Mouse (Mus musculus): ENCODE results near the gene Tceal8.
"Not testable (repeated sequence)": the region's sequence is repeated elsewhere in the genome, so short reads cannot be mapped to it uniquely, and the experiment has no call there.

The Tceal8 gene

DNA sequence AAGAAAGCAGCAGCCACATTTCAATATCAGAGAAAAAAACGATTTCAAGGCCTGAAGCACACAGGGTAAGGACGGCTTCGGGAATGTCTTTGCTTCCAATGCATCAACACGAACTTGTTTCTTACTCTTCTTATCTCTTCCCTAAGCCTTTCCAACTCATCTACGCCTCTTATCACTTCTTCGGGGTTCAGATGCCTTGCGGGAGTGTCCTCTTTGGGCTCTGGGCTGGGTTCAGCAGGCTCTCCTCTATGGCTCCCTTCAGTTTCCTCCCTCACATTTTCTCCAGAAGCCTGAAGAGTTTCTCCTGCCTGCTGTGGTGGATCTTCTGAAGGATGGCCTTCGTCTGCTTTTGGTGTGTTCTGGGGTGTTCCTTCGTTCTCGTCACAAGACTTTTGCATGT is 1.5 kb downstream of the Tceal8 start:
- Histone ChIP-seq H3K36me3 (ENCODE audit: control insufficient read depth, insufficient read depth, low read length, poor library complexity, severe bottlenecking) (no peaks in the 10 kb centered on the region), H3K27me3 (ENCODE audit: control insufficient read depth, insufficient read depth, low read length, poor library complexity, severe bottlenecking) (no peaks in the 10 kb centered on the region)
- DNase-seq (ENCODE audit: low read depth, low spot score): no peak

DNA sequence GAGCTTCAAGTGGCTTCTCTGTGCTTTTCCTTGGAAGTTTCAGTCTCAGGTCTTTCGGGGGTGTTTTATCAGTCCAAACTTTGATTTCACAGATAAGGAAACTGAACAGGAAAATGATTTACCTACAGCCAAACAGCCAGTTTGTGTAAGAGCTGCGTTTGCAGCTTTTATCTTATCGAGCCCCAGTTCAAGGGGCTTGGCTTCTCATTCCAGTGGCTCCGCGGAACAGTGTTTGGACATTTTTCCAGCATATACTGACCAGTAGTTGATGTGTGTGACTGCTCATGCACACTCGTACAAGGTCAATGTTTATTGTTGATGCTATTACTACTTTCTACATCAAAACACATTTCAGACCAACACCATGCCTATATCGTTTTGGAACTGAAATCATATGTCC is 27.9 kb downstream of the Tceal8 start:
- H3K27me3 ChIP-seq (ENCODE audit: control insufficient read depth, insufficient read depth, low read length, poor library complexity, severe bottlenecking): no peaks in the 10 kb centered on the region
- no peaks in the 10 kb centered on the region for H3K36me3 ChIP-seq (ENCODE audit: control insufficient read depth, insufficient read depth, low read length, poor library complexity, severe bottlenecking)
- no peak for DNase-seq (ENCODE audit: low read depth, low spot score)

DNA sequence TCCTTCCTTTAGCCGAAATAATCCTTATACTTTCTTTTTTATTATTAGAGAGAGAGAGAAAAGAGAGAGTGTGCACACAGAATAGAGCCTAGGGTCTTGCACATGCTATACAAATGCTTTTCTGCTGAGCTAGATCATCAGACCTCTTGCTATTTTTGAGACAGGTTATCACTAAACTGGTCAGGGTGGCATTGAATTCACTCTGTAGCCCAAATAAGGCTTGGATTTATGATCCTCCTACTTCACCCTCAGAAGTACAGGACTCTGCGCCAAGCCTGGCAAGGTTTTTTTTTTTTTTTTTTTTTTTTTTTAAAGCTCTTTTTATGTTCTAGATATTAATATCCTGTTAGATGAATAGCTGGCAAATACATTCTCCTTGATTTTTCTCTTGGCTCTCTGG is 28.4 kb downstream of the Tceal8 start:
- DNase-seq (ENCODE audit: low read depth, low spot score): no peak
- no peaks in the 10 kb centered on the region for H3K27me3 ChIP-seq (ENCODE audit: control insufficient read depth, insufficient read depth, low read length, poor library complexity, severe bottlenecking)

GRCm38 (mm10) chrX:136141385-136141784 is 30.8 kb downstream of the Tceal8 start:
- H3K36me3 ChIP-seq (ENCODE audit: control insufficient read depth, insufficient read depth, low read length, poor library complexity, severe bottlenecking): no peaks in the 10 kb centered on the region
- H3K27me3 ChIP-seq (ENCODE audit: control insufficient read depth, insufficient read depth, low read length, poor library complexity, severe bottlenecking): no peaks in the 10 kb centered on the region
- DNase-seq (ENCODE audit: low read depth, low spot score): no peak

More for the DNA sequence above, 28.4 kb downstream of the Tceal8 start:
- no peaks in the 10 kb centered on the region for H3K36me3 ChIP-seq (ENCODE audit: control insufficient read depth, insufficient read depth, low read length, poor library complexity, severe bottlenecking)

GRCm38 (mm10) chrX:136139640-136140004 is 32.5 kb downstream of the Tceal8 start:
- not testable (repeated sequence) for H3K27me3 ChIP-seq (ENCODE audit: control insufficient read depth, insufficient read depth, low read length, poor library complexity, severe bottlenecking)

DNA sequence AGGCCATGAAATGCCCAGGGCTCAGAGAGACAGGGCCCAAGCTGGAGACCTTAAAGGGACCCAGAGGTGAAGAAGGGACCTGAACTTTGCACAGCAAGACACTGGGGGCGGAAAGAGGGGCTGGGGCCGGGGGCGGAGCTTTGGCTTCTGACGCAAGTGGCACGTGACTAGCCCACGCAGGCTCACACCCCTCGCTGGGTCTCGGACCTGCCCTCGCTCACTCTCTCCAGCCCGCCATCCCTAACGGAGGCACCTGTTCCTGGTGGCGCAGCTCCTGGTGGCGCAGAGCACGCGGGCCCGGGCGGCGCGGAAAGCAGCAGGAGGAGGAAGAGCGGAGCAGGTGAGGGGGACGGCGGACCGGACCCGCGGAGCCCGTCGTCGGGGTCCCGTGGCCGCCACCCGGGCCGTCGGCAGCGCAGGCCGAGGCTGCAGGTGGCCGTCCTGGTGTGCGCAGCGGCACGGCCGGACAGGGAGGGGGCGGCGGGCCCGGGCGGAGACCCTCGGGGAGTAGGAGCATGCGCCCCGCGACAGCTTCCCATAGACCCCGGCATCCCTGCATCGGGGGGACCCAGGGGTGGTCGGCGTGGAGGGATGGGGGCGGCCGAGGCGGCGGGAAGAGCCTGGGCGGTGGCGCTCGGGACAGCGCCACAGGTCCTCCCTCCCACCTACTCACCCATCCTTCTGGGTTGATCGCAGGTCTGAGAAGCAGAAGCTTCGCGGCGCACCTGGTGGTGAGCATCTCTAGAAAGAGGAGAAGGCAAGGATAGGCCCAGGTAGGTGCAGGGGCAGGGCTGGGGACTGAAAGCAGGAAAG is 33.1 kb downstream of the Tceal8 start, which contains the start of gene Bex4:
Bex4 (plus strand) TSS at position 170 of the 813 bp plus-strand sequence.
- not testable (repeated sequence) for H3K27me3 ChIP-seq (ENCODE audit: control insufficient read depth, insufficient read depth, low read length, poor library complexity, severe bottlenecking); H3K36me3 ChIP-seq (ENCODE audit: control insufficient read depth, insufficient read depth, low read length, poor library complexity, severe bottlenecking); DNase-seq (ENCODE audit: low read depth, low spot score)

More at GRCm38 (mm10) chrX:136139640-136140004, 32.5 kb downstream of the Tceal8 start:
- DNase-seq (ENCODE audit: low read depth, low spot score); H3K36me3 ChIP-seq (ENCODE audit: control insufficient read depth, insufficient read depth, low read length, poor library complexity, severe bottlenecking): not testable (repeated sequence)

DNA sequence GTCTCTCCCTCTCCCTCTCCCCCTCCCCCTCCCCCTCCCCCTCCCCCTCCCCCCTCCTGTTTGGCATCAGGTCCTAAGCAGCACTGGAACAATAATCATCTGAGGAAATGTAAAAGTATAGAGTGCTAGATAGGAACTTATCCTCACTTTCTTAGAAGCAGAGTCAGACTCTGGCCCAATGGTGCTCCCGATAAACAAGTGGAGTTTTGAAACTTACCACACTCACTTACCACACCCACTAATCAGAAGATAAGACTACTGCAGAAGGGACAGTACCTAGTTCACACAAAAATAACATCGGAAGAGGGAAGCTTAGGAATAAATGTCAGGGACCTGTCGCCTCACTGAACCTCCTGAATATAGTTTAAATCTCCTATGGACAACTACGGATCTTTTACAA is 36.6 kb downstream of the Tceal8 start:
- no peak for DNase-seq (ENCODE audit: low read depth, low spot score)
- Histone ChIP-seq H3K36me3 (ENCODE audit: control insufficient read depth, insufficient read depth, low read length, poor library complexity, severe bottlenecking) (no peaks in the 10 kb centered on the region), H3K27me3 (ENCODE audit: control insufficient read depth, insufficient read depth, low read length, poor library complexity, severe bottlenecking) (no peaks in the 10 kb centered on the region)

DNA sequence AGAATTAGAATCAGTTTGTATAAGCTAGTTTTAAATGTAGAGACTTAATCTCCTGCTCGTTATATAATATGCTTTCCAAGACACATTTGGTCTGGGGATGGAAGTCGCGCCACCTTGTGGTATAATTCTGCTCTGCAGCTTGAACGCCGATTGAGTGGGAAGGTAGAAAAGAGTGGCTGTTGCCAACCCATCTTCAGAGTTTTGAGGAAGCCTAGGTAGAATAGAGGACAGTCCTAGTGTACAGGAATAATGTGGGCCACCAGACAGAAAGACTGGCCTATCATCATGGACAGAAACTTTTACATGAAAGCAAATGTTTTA is 44.4 kb downstream of the Tceal8 start:
- DNase-seq (ENCODE audit: low read depth, low spot score): peak; percentile 21
- Histone ChIP-seq H3K27me3 (ENCODE audit: control insufficient read depth, insufficient read depth, low read length, poor library complexity, severe bottlenecking) (no peaks in the 10 kb centered on the region), H3K36me3 (ENCODE audit: control insufficient read depth, insufficient read depth, low read length, poor library complexity, severe bottlenecking) (no peaks in the 10 kb centered on the region)

DNA sequence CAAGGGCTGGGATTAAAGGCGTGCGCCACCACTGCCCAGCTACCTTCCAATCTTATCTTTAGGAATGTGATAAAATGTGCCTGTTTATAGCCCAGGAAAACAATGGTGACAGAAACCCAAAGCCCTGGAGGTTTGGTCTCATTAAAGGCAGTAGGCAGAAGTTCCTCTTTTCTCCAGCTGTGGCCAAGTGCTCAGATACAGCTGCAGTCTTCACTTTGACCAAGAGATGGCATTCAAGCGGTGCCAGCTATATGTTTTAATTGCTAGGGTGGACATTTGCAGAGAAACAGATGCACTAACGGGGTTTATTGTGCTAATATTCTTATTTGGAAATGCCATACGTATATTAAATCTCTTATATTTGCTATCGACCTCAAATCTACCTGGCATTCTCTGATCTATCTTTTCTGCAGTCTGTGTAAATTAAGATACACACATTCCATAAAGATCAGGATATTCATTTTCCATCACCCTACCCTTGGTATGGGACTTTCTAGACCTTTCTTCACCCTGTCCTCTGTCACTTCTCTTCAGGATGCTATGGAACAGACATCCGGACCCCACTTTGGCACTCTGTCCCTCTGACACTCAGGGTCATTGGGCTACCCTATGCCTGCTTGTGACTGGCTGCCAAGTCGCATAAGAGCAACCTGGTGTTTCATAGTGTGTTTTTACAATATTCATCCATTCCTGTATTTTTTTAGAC is 45.0 kb downstream of the Tceal8 start:
- Histone ChIP-seq H3K27me3 (ENCODE audit: control insufficient read depth, insufficient read depth, low read length, poor library complexity, severe bottlenecking) (no peaks in the 10 kb centered on the region), H3K36me3 (ENCODE audit: control insufficient read depth, insufficient read depth, low read length, poor library complexity, severe bottlenecking) (no peaks in the 10 kb centered on the region)
- peak; percentile 21 for DNase-seq (ENCODE audit: low read depth, low spot score)

All from splenic B cell, adult 2 months (primary cell).